Mouse (Mus musculus) midbrain, postnatal 0 days (tissue): ENCODE measurements around the gene Ntng1. TPM values are rescaled to one million over a fixed set of nuclear protein-coding genes. Genes with fewer than 3 reads are reported as not detected.

Experiments
- ATAC-seq: fragments of 200-750 bp; cut with Nextera tagmentation; 2 replicates; pipeline ENCODE4 v1.8.0; 2017; ENCODE audit warnings: moderate number of reproducible peaks, mild to moderate bottlenecking, moderate TSS enrichment, moderate library complexity; ENCODE audit not compliant: low FRiP score
- DNase-seq: peaks from one replicate; pipeline ENCODE4 v3.0.0-alpha.2; 2015; ENCODE audit warnings: low spot score
- H3K27ac ChIP-seq: fragments of 300-500 bp; sonication (generic); 2 replicates; pipeline ENCODE4 v1.5.1; 2014; ENCODE audit warnings: low read depth, mild to moderate bottlenecking, low read length, mixed read lengths
- H3K27me3 ChIP-seq: fragments of 300-500 bp; sonication (generic); 2 replicates; pipeline ENCODE4 v1.6.1; 2014; ENCODE audit warnings: low read length, control low read depth, mixed read lengths; ENCODE audit not compliant: insufficient read depth
- H3K36me3 ChIP-seq: fragments of 300-500 bp; sonication (generic); 2 replicates; pipeline ENCODE4 v1.6.1; 2014; ENCODE audit warnings: low read length, control low read depth, mixed read lengths; ENCODE audit not compliant: insufficient read depth
- H3K4me1 ChIP-seq: fragments of 300-500 bp; sonication (generic); 2 replicates; pipeline ENCODE4 v1.6.1; 2014; ENCODE audit warnings: mild to moderate bottlenecking, control low read depth, antibody characterized with exemption, low read length, mixed read lengths; ENCODE audit not compliant: insufficient read depth
- H3K4me2 ChIP-seq: fragments of 300-500 bp; sonication (generic); 2 replicates; pipeline ENCODE4 v1.6.1; 2014; ENCODE audit warnings: low read depth, mild to moderate bottlenecking, low read length, mixed read lengths; ENCODE audit not compliant: poor library complexity, severe bottlenecking
- H3K4me3 ChIP-seq: fragments of 300-500 bp; sonication (generic); 2 replicates; pipeline ENCODE4 v1.5.1; 2014; ENCODE audit warnings: low read depth, mild to moderate bottlenecking, low read length, moderate library complexity
- H3K9ac ChIP-seq: fragments of 300-500 bp; sonication (generic); replicated peaks from 2 replicates; pipeline ENCODE4 v1.6.1; 2014; ENCODE audit warnings: mild to moderate bottlenecking, low read length, moderate library complexity, mixed read lengths; ENCODE audit not compliant: poor library complexity, severe bottlenecking
- H3K9me3 ChIP-seq: fragments of 300-500 bp; sonication (generic); 2 replicates; pipeline ENCODE4 v1.6.1; 2016; ENCODE audit warnings: low read length, control low read depth
- CTCF ChIP-seq: IDR thresholded peaks from 2 replicates; pipeline ENCODE4 v1.5.1; 2016; ENCODE audit warnings: antibody characterized with exemption, mild to moderate bottlenecking
- WGBS: fragments of 180-500 bp; shearing (Covaris S2); extraction: QIAGEN DNeasy Blood & Tissue Kit; methylation state at CpG from one replicate; pipeline ENCODE4 v1.1.7; 2014; 5-methylcytosine and 5-hydroxymethylcytosine counted together
- polyA plus RNA-seq: library from polyadenylated mRNA; unstranded; fragments of >200 nt; fragmentation: Nextera tagmentation; extraction: Ambion mirVana; gene quantifications from 2 replicates; pipeline ENCODE4 v1.2.1, GENCODE M21; 2015
- total RNA-seq: library from RNA; depleted of rRNA; stranded (reverse); fragments of >200 nt; gene quantifications from 2 replicates; pipeline ENCODE4 v1.2.3, GENCODE M21; 2014

Ntng1 gene
- total and polyA plus RNA-seq, 2 experiments from 2014 or later: 54.2 to 56.9 TPM

GRCm38 (mm10) chr3:109807211-109807934, 336.4 kb downstream of the Ntng1 start:
- Histone ChIP-seq H3K27ac (no peak overlapping the region), H3K27me3 (no peaks in the 10 kb centered on the region), H3K9ac (no peak overlapping the region), H3K4me3 (no peak overlapping the region), H3K4me2 (no peak overlapping the region), H3K9me3 (no peaks in the 10 kb centered on the region), H3K36me3 (no peaks in the 10 kb centered on the region), H3K4me1 (peaks cover 3% of the 10 kb centered on the region)
- 61% methylated on average over 6 of the region's 6 CpGs for WGBS
- TF ChIP-seq CTCF: no peak
- 0 out of 2 replicates have a peak, but pooled peaks have one; percentile 20 for ATAC-seq
- no peak for DNase-seq

- Histone ChIP-seq H3K36me3 (no peaks in the 10 kb centered on the region), H3K27me3 (no peaks in the 10 kb centered on the region), H3K4me3 (no peak overlapping the region), H3K4me2 (no peak overlapping the region), H3K4me1 (no peaks in the 10 kb centered on the region), H3K9me3 (no peaks in the 10 kb centered on the region), H3K27ac (no peak overlapping the region), H3K9ac (no peak overlapping the region)
- DNase-seq (no peak), ATAC-seq (no peak)
- no peak for TF ChIP-seq CTCF
- 69% methylated on average over 2 of the region's 2 CpGs for WGBS
These were observed 339.7 kb downstream of the Ntng1 start for GRCm38 (mm10) chr3:109804145-109804544.

- 67% methylated on average over 3 of the region's 3 CpGs for WGBS
- no peak for TF ChIP-seq CTCF
- ATAC-seq: no peak
These were observed 340.2 kb downstream of the Ntng1 start for GRCm38 (mm10) chr3:109803616-109804015.

GRCm38 (mm10) chr3:109797354-109797753, 346.5 kb downstream of the Ntng1 start:
- Histone ChIP-seq H3K9me3 (no peaks in the 10 kb centered on the region), H3K4me2 (no peak overlapping the region), H3K36me3 (no peaks in the 10 kb centered on the region), H3K27ac (no peak overlapping the region), H3K27me3 (no peaks in the 10 kb centered on the region), H3K4me3 (no peak overlapping the region), H3K9ac (no peak overlapping the region), H3K4me1 (no peaks in the 10 kb centered on the region)
- DNase-seq (no peak), ATAC-seq (no peak)
- WGBS: 53% methylated on average over 11 of the region's 11 CpGs
- TF ChIP-seq CTCF: no peak

More at GRCm38 (mm10) chr3:109803616-109804015, 340.2 kb downstream of the Ntng1 start:
- no peak for DNase-seq
- no peaks in the 10 kb centered on the region for H3K36me3 ChIP-seq
- no peak overlapping the region for H3K27ac ChIP-seq
- no peaks in the 10 kb centered on the region for H3K9me3 ChIP-seq
- H3K4me2 ChIP-seq: no peak overlapping the region
- H3K27me3 ChIP-seq: no peaks in the 10 kb centered on the region
- H3K4me3 ChIP-seq: no peak overlapping the region
- H3K4me1 ChIP-seq: no peaks in the 10 kb centered on the region
- H3K9ac ChIP-seq: no peak overlapping the region

- Histone ChIP-seq H3K27ac (peak overlapping the region; percentile 73), H3K9me3 (no peaks in the 10 kb centered on the region), H3K36me3 (no peaks in the 10 kb centered on the region), H3K27me3 (no peaks in the 10 kb centered on the region), H3K4me2 (peak overlapping the region; percentile 64; the same call in 1 of the 2 replicates), H3K9ac (peak overlapping the region; percentile 54; the same call in 1 of the 2 replicates), H3K4me1 (peaks cover 4% of the 10 kb centered on the region; the same call in 1 of the 2 replicates), H3K4me3 (no peak overlapping the region)
- WGBS: 37% methylated on average over 5 of the region's 5 CpGs
- ATAC-seq: no peak
- TF ChIP-seq CTCF: no peak
- no peak for DNase-seq
These were observed 360.6 kb downstream of the Ntng1 start for GRCm38 (mm10) chr3:109783231-109783630.

- Histone ChIP-seq H3K4me1 (peaks cover 4% of the 10 kb centered on the region; the same call in 1 of the 2 replicates), H3K9ac (peak overlapping the region; percentile 54), H3K4me2 (peak overlapping the region; percentile 64), H3K27me3 (no peaks in the 10 kb centered on the region), H3K27ac (peak overlapping the region; percentile 73), H3K4me3 (peak overlapping the region; percentile 33), H3K36me3 (no peaks in the 10 kb centered on the region), H3K9me3 (no peaks in the 10 kb centered on the region)
- peak; percentile 90 for DNase-seq
- TF ChIP-seq CTCF: peak; percentile 78
- 2% methylated on average over 27 of the region's 27 CpGs for WGBS
- ATAC-seq: peak; percentile 84
These were observed 361.4 kb downstream of the Ntng1 start for GRCm38 (mm10) chr3:109782289-109782951.
